11 mouse cellular contexts compared by ENCODE assay signal in genomic region chr14:12388806-12389436, GRCm38 (mm10). TPM values are rescaled to one million over a fixed set of nuclear protein-coding genes. Genes with fewer than 3 reads are reported as not detected.
A peak's percentile ranks its signal among the peaks of the same experiment; 100 is the strongest.
DNase-seq lines count a peak whose midpoint lies in the region; ATAC-seq and TF ChIP-seq lines count a peak whose summit lies in the region.
"Had no signal": no experiment of that assay in that cellular context is flagged by ENCODE, and none has a peak within 500 bp of the region (broad histone marks: within the 10 kb centered on the region; RNA-seq: fewer than 3 reads in every experiment).

No protein-coding gene starts in this region.

- DNase-seq in brain, embryonic 14.5 days (ENCODE audit: low read depth): peak; percentile 96
- peak; percentile 14 for DNase-seq in embryo, embryonic 11.5 days (ENCODE audit: low read depth, low spot score)
- peak; percentile 43 for DNase-seq in hindbrain, embryonic 14.5 days (ENCODE audit: low spot score)
- DNase-seq in neural tube, embryonic 10.5 days (ENCODE audit: extremely low spot score, low spot score): peak; percentile 51
- no peak for DNase-seq in kidney, adult 2 months
- DNase-seq in urinary bladder, adult 2 months (ENCODE audit: low spot score): no peak
- no peak for DNase-seq in spleen, postnatal 10 days (ENCODE audit: low spot score in 2 of 2)
- DNase-seq: adrenal gland, adult 8-10 months; heart, postnatal 4 days had no signal

- 0 out of 2 replicates have a peak, but pooled peaks have one; percentile 45 for ATAC-seq in hindbrain, embryonic 14.5 days (ENCODE audit: low FRiP score)
- ATAC-seq in kidney, embryonic 16.5 days (ENCODE audit: low FRiP score, low TSS enrichment): no peak

- H3K4me1 ChIP-seq in hindbrain, embryonic 14.5 days (replicated peaks; ENCODE audit: control insufficient read depth, insufficient read depth, low read length): peaks cover 14% of the 10 kb centered on the region
- no peaks in the 10 kb centered on the region for H3K4me1 ChIP-seq in kidney, adult 2 months (ENCODE audit: control insufficient read depth, insufficient read depth, low read length)
- no peaks in the 10 kb centered on the region for H3K4me1 ChIP-seq in kidney, embryonic 16.5 days (ENCODE audit: insufficient read depth, low read length)

- H3K4me2 ChIP-seq in hindbrain, embryonic 14.5 days (replicated peaks): no peak overlapping the region
- no peak overlapping the region for H3K4me2 ChIP-seq in kidney, embryonic 16.5 days (replicated peaks; ENCODE audit: low read depth, low read length)

- no peak overlapping the region for H3K27ac ChIP-seq in hindbrain, embryonic 14.5 days
- no peak overlapping the region for H3K27ac ChIP-seq in kidney, adult 2 months (ENCODE audit: insufficient read depth, low read depth, low read length)
- H3K27ac ChIP-seq in kidney, embryonic 16.5 days (ENCODE audit: low read length): no peak overlapping the region

- H3K9me3 ChIP-seq in hindbrain, embryonic 14.5 days (ENCODE audit: control insufficient read depth, low read length): no peaks in the 10 kb centered on the region
- H3K9me3 ChIP-seq in kidney, embryonic 16.5 days (ENCODE audit: low read length): no peaks in the 10 kb centered on the region

- no peaks in the 10 kb centered on the region for H3K36me3 ChIP-seq in hindbrain, embryonic 14.5 days (replicated peaks; ENCODE audit: control insufficient read depth, insufficient read depth)
- no peaks in the 10 kb centered on the region for H3K36me3 ChIP-seq in kidney, adult 2 months (ENCODE audit: control insufficient read depth, insufficient read depth, low read length)
- no peaks in the 10 kb centered on the region for H3K36me3 ChIP-seq in kidney, embryonic 16.5 days (ENCODE audit: insufficient read depth, low read length)

- H3K9ac ChIP-seq in hindbrain, embryonic 14.5 days: no peak overlapping the region
- no peak overlapping the region for H3K9ac ChIP-seq in kidney, embryonic 16.5 days (replicated peaks; ENCODE audit: low read length)

- WGBS in hindbrain, embryonic 14.5 days: 8% methylated on average over 14 of the region's 14 CpGs
- WGBS in kidney, adult 2 months: 57% methylated on average over 14 of the region's 14 CpGs
- 35% methylated on average over 14 of the region's 14 CpGs for WGBS in kidney, embryonic 16.5 days

- TF ChIP-seq POLR2A in brain, embryonic 14.5 days (IDR thresholded peaks at IDR 0.05; ENCODE audit: borderline replicate concordance, extremely low read depth, insufficient read depth, insufficient read length, poor library complexity, severe bottlenecking): no peak
- TF ChIP-seq POLR2A in kidney, adult 2 months (IDR thresholded peaks at IDR 0.05; ENCODE audit: low read depth, low read length): no peak

- TF ChIP-seq CTCF in brain, embryonic 14.5 days (IDR thresholded peaks at IDR 0.05; ENCODE audit: borderline replicate concordance, extremely low read depth, insufficient read depth, insufficient read length): no peak
- TF ChIP-seq CTCF in kidney, adult 2 months (conservative IDR thresholded peaks at IDR 0.05; ENCODE audit: insufficient read depth, insufficient read length, low read depth, low read length): no peak

- peaks cover 78% of the 10 kb centered on the region for H3K27me3 ChIP-seq in hindbrain, embryonic 14.5 days (ENCODE audit: control insufficient read depth, insufficient read depth, low read length)
- H3K27me3 ChIP-seq in kidney, adult 2 months (replicated peaks; ENCODE audit: control insufficient read depth, insufficient read depth, low read length): no peaks in the 10 kb centered on the region
- no peaks in the 10 kb centered on the region for H3K27me3 ChIP-seq in kidney, embryonic 16.5 days (ENCODE audit: insufficient read depth, low read length)

- no peak overlapping the region for H3K4me3 ChIP-seq in hindbrain, embryonic 14.5 days (replicated peaks; ENCODE audit: low read length)
- H3K4me3 ChIP-seq in kidney, adult 2 months (ENCODE audit: insufficient read depth, low read depth, low read length): no peak overlapping the region
- H3K4me3 ChIP-seq in kidney, embryonic 16.5 days (ENCODE audit: low read length): no peak overlapping the region

RNA-seq across cellular contexts. Expression of gene Fezf2, which starts 40.9 kb away (rescaled TPM):
- polyA plus RNA-seq in brain, embryonic 14.5 days (2012; rRNA removed): 16.5 and 79.1 TPM in 2 replicates
- polyA plus RNA-seq in hindbrain, embryonic 14.5 days (2014; fragmentation: Nextera tagmentation; extraction: Ambion mirVana): not detected in 2 replicates
- not detected in 2 replicates for polyA plus RNA-seq in kidney, adult 2 months (2012; rRNA removed)
- not detected in 2 replicates for polyA plus RNA-seq in urinary bladder, adult 2 months (2012; rRNA removed)
- not detected in 2 replicates for polyA plus RNA-seq in kidney, embryonic 16.5 days (2015; fragmentation: Nextera tagmentation; extraction: Ambion mirVana)
- polyA plus RNA-seq: lung, embryonic 16.5 days had no signal

Comparison
In these comparisons a context has a peak if more than half of its experiments do, and no peak if none do; other contexts are left out.
1. DNase-seq: peak in brain, embryonic 14.5 days (single experiment), embryo, embryonic 11.5 days (single experiment), hindbrain, embryonic 14.5 days (single experiment) and neural tube, embryonic 10.5 days (single experiment); none in kidney, adult 2 months (single experiment), urinary bladder, adult 2 months (single experiment) and spleen, postnatal 10 days (0 of 2).
2. RNA of gene Fezf2, which starts 40.9 kb away (polyA plus RNA-seq): 16.5 to 79.1 TPM in brain, embryonic 14.5 days; not detected in hindbrain, embryonic 14.5 days, not detected in urinary bladder, adult 2 months, not detected in kidney, adult 2 months and not detected in kidney, embryonic 16.5 days; every median in the first group is over 10 times any median in the second.